Mouse (Mus musculus): Measurements from ENCODE around the gene Rundc3a. TPM values are rescaled to one million over a fixed set of nuclear protein-coding genes. Genes with fewer than 3 reads are reported as not detected.
A peak's percentile ranks its signal among the peaks of the same experiment; 100 is the strongest.
"Not testable (repeated sequence)": the region's sequence is repeated elsewhere in the genome, so short reads cannot be mapped to it uniquely, and the experiment has no call there.

Gene Rundc3a
- polyA plus RNA-seq, 1 experiment from 2014 or later = 10.8 TPM

- Histone ChIP-seq H3K9ac (no peak overlapping the region), H3K27ac (no peak overlapping the region), H3K27me3 (replicated peaks) (no peaks in the 10 kb centered on the region), H3K4me1 (replicated peaks) (0 out of 2 replicates have a peak, but pooled peaks cover 3% of the 10 kb centered on the region), H3K36me3 (no peaks in the 10 kb centered on the region), H3K4me3 (replicated peaks) (no peak overlapping the region), H3K9me3 (0 out of 2 replicates have a peak, but pooled peaks cover 4% of the 10 kb centered on the region), H3K4me2 (replicated peaks) (no peak overlapping the region)
- 82% methylated on average over 3 of the region's 3 CpGs for WGBS
- ATAC-seq = no peak
These were observed 10.4 kb upstream of the Rundc3a start for GRCm38 (mm10) chr11:102382794-102383193.

DNA sequence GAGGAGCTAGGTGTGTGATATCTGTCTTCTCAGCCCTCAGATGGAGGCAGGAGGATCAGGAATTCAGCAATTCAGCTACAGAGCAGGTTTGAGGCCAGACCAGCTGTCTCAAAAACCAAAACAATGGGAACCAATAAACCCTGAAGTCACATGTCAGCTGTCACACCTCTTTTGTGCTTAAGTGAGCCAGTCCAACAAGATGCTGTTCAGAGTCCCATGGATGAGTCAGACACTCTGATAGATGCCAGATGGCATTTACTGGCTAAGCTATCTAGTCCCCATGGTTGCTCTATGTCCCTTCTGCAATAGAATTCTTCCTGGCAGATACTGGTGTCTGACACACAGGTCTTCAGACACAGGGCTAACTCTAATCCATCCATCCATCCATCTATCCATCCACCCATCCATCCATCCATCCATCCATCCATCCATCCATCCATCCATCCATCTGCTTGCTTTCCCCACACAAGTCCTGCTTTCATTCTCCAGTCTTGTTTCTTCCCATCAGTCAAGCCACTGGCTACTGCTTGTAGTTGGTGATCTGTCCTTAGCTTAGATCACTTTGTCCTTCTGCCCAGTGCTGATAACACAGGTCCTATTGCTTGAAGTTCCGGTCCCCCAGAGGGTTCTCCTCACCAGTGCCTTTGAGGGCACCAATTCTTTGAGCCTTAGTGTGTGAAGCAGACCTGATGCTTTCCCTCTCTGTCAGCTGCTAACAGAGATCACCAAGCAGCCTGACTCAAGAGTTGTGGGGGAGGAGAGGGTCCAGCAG is 9.7 kb upstream of the Rundc3a start:
- WGBS = 84% methylated on average over 1 of the region's 1 CpGs
- H3K4me1 ChIP-seq (replicated peaks) = 0 out of 2 replicates have a peak, but pooled peaks cover 3% of the 10 kb centered on the region
- no peak overlapping the region for H3K27ac ChIP-seq
- H3K27me3 ChIP-seq (replicated peaks) = no peaks in the 10 kb centered on the region
- no peak for ATAC-seq
- H3K36me3 ChIP-seq = no peaks in the 10 kb centered on the region
- no peak overlapping the region for H3K9ac ChIP-seq
- no peak overlapping the region for H3K4me3 ChIP-seq (replicated peaks)
- H3K4me2 ChIP-seq (replicated peaks) = no peak overlapping the region
- H3K9me3 ChIP-seq = 0 out of 2 replicates have a peak, but pooled peaks cover 4% of the 10 kb centered on the region

DNA sequence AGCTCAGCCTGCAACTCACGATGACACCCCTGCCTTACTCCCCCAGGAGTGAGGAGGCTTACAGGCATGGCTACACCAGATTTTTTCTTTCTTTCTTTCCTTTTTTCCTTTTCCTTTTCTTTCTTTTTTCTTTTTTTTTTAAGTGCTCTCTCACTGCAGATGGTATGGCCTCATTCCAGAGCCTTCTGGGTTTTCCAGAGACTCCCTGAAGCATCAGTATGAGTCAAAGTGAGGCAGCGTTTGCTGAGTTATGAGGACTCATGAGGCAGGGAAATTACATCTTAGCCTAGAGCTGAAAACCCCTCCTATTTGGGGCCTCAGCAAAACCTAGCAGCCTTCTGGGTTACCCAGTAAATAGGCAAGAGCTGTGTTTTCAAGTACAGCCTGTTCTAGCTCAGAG is 8.8 kb upstream of the Rundc3a start:
- 58% methylated on average over 2 of the region's 2 CpGs for WGBS
- Histone ChIP-seq H3K9me3 (no peaks in the 10 kb centered on the region), H3K4me2 (replicated peaks) (no peak overlapping the region), H3K36me3 (no peaks in the 10 kb centered on the region), H3K4me1 (replicated peaks) (0 out of 2 replicates have a peak, but pooled peaks cover 3% of the 10 kb centered on the region), H3K27ac (no peak overlapping the region), H3K9ac (no peak overlapping the region), H3K4me3 (replicated peaks) (no peak overlapping the region), H3K27me3 (replicated peaks) (no peaks in the 10 kb centered on the region)
- no peak for ATAC-seq

DNA sequence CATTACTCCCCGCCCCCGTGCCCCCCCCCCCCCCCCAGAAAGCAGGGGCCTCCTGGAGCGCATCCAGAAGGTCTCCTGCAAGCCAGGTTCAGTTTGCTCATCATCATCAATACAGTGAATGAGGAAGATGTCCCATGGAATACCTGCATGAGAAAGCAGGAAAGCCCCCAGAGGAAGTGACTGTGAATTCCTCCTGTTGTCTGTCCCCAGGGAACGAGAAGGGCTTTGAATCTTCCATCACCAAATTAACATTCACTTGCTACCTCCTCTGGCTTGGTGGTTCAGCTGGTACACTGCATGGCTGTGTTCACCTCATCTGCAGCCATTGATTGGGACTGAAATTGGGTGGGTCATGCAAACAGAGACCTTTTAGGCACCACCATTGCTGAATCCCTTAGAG is 8.1 kb upstream of the Rundc3a start:
- Histone ChIP-seq H3K4me2 (replicated peaks) (no peak overlapping the region), H3K27me3 (replicated peaks) (no peaks in the 10 kb centered on the region), H3K9me3 (no peaks in the 10 kb centered on the region), H3K27ac (no peak overlapping the region), H3K36me3 (no peaks in the 10 kb centered on the region), H3K4me1 (replicated peaks) (0 out of 2 replicates have a peak, but pooled peaks cover 3% of the 10 kb centered on the region), H3K9ac (no peak overlapping the region), H3K4me3 (replicated peaks) (no peak overlapping the region)
- 48% methylated on average over 4 of the region's 4 CpGs for WGBS
- no peak for ATAC-seq

DNA sequence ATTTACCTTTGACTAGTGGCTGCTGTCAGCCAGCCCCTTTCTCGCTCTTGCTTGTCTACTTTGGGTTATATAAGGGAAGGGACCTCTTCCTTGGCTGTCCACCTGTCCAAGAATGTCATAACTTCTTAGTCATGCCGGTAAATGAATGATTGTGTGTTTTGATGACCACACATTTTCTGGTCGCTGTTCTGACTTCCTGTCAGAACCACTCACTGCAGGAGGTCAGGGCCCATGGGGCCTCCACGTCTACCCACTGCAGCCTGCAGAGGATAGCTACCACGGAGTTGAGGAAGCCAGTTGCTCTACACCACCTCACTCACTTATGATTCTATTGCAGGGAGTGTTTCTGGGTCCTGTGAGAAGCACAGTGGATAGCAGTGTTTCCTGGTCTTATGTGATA is 7.1 kb upstream of the Rundc3a start:
- H3K9me3 ChIP-seq = no peaks in the 10 kb centered on the region
- whole genome bisulfite sequencing = 51% methylated on average over 5 of the region's 5 CpGs
- no peak overlapping the region for H3K27ac ChIP-seq
- 0 out of 2 replicates have a peak, but pooled peaks cover 3% of the 10 kb centered on the region for H3K4me1 ChIP-seq (replicated peaks)
- H3K4me3 ChIP-seq (replicated peaks) = no peak overlapping the region
- H3K4me2 ChIP-seq (replicated peaks) = no peak overlapping the region
- no peaks in the 10 kb centered on the region for H3K27me3 ChIP-seq (replicated peaks)
- no peak overlapping the region for H3K9ac ChIP-seq
- no peak for ATAC-seq
- H3K36me3 ChIP-seq = no peaks in the 10 kb centered on the region

GRCm38 (mm10) chr11:102389436-102389835 is 3.8 kb upstream of the Rundc3a start:
- not testable (repeated sequence) for H3K27me3 ChIP-seq (replicated peaks); H3K9ac ChIP-seq; H3K9me3 ChIP-seq; H3K4me3 ChIP-seq (replicated peaks); ATAC-seq; H3K27ac ChIP-seq; H3K4me2 ChIP-seq (replicated peaks); H3K36me3 ChIP-seq
- peaks cover 20% of the 10 kb centered on the region for H3K4me1 ChIP-seq (replicated peaks)
- WGBS = 91% methylated on average over 4 of the region's 5 CpGs

DNA sequence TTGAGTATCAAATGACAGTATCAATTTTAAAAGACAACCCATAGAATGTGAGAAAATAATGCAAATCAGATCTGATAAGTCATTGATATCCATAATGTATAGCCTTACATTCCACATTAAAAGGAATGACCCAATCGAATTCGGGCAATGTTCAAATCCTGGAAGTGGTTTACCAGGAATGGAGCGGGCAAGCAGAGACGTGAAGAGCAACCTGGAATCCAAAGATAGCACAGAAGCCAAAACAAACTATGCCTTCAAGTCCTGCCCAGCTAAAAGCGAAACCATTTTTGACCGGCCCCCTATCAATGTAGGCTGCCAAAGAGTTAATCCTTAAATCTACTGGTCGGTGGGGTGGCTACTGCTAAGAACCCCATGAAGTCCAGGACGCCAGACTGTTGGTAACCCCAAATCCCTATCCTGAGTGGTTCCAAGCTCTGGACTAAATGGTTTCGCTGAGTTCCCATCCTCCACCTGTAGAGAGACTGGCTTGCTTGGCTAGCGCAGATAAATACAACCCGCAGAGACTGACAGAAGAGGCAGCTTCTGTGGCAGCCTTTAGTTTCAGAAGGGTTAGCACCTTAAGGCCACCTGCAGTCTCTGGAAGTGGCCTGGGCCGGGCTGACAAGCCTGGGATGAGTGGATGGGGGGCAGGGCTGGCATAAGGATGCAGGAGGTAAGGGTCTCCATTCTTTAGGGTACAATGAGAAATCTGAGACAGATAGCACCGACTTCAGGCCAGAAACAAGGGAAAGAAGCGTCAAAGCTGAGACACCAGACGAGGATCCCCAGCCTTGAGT is 564 bp upstream of the Rundc3a start:
- Histone ChIP-seq H3K4me1 (replicated peaks) (peaks cover 22% of the 10 kb centered on the region), H3K9ac (no peak overlapping the region; the same call in 1 of the 2 replicates), H3K4me2 (replicated peaks) (peak overlapping the region; percentile 87), H3K4me3 (replicated peaks) (peak overlapping the region; percentile 43), H3K36me3 (no peaks in the 10 kb centered on the region), H3K9me3 (no peaks in the 10 kb centered on the region), H3K27ac (peak overlapping the region; percentile 27; the same call in 1 of the 2 replicates), H3K27me3 (replicated peaks) (peaks cover 6% of the 10 kb centered on the region)
- no peak; the same call in 1 of the 2 replicates for ATAC-seq
- WGBS = 15% methylated on average over 15 of the region's 15 CpGs

- peak; percentile 34 for ATAC-seq
- no peaks in the 10 kb centered on the region for H3K9me3 ChIP-seq
- peak overlapping the region; percentile 87 for H3K4me2 ChIP-seq (replicated peaks)
- peaks cover 25% of the 10 kb centered on the region for H3K4me1 ChIP-seq (replicated peaks)
- no peak overlapping the region for H3K27ac ChIP-seq
- 0 out of 2 replicates have a peak overlapping the region, but pooled peaks have one; percentile 14 for H3K9ac ChIP-seq
- H3K27me3 ChIP-seq (replicated peaks) = peaks cover 16% of the 10 kb centered on the region
- WGBS = 9% methylated on average over 17 of the region's 17 CpGs
- peak overlapping the region; percentile 43 for H3K4me3 ChIP-seq (replicated peaks)
- H3K36me3 ChIP-seq = no peaks in the 10 kb centered on the region
These were observed 667 bp downstream of the Rundc3a start for GRCm38 (mm10) chr11:102393719-102394420.

GRCm38 (mm10) chr11:102394421-102395124 is 1.4 kb downstream of the Rundc3a start:
- Histone ChIP-seq H3K27ac (no peak overlapping the region), H3K9ac (no peak overlapping the region), H3K36me3 (no peaks in the 10 kb centered on the region), H3K4me1 (replicated peaks) (peaks cover 32% of the 10 kb centered on the region), H3K4me3 (replicated peaks) (no peak overlapping the region; the same call in 1 of the 2 replicates), H3K27me3 (replicated peaks) (peaks cover 23% of the 10 kb centered on the region), H3K9me3 (no peaks in the 10 kb centered on the region), H3K4me2 (replicated peaks) (peak overlapping the region; percentile 87; the same call in 1 of the 2 replicates)
- ATAC-seq = no peak
- 79% methylated on average over 9 of the region's 9 CpGs for WGBS

- no peaks in the 10 kb centered on the region for H3K9me3 ChIP-seq
- H3K27ac ChIP-seq = no peak overlapping the region
- H3K27me3 ChIP-seq (replicated peaks) = peaks cover 28% of the 10 kb centered on the region
- no peak overlapping the region for H3K4me2 ChIP-seq (replicated peaks)
- no peak overlapping the region for H3K9ac ChIP-seq
- no peak for ATAC-seq
- no peaks in the 10 kb centered on the region for H3K36me3 ChIP-seq
- 13% methylated on average over 5 of the region's 5 CpGs for WGBS
- H3K4me1 ChIP-seq (replicated peaks) = peaks cover 37% of the 10 kb centered on the region
- no peak overlapping the region for H3K4me3 ChIP-seq (replicated peaks)
These were observed 2.0 kb downstream of the Rundc3a start for GRCm38 (mm10) chr11:102395250-102395649.

- 61% methylated on average over 6 of the region's 6 CpGs for WGBS
- Histone ChIP-seq H3K9ac (no peak overlapping the region), H3K36me3 (no peaks in the 10 kb centered on the region), H3K27ac (no peak overlapping the region), H3K27me3 (replicated peaks) (peaks cover 28% of the 10 kb centered on the region), H3K9me3 (no peaks in the 10 kb centered on the region), H3K4me2 (replicated peaks) (no peak overlapping the region), H3K4me3 (replicated peaks) (no peak overlapping the region), H3K4me1 (replicated peaks) (peaks cover 37% of the 10 kb centered on the region)
- ATAC-seq = no peak
These were observed 3.1 kb downstream of the Rundc3a start for GRCm38 (mm10) chr11:102396263-102396662.
